Mouse (Mus musculus): ENCODE data around the gene Bcl2. TPM values are rescaled to one million over a fixed set of nuclear protein-coding genes. Genes with fewer than 3 reads are reported as not detected.

Bcl2 gene
- polyA plus RNA-seq, 1 experiment from 2014 or later = 18.4 TPM

GRCm38 (mm10) chr1:106529570-106529969 is 184.5 kb downstream of the Bcl2 start:
- 87% methylated on average over 9 of the region's 9 CpGs for WGBS
- Histone ChIP-seq H3K27me3 (no peaks in the 10 kb centered on the region), H3K4me1 (replicated peaks) (no peaks in the 10 kb centered on the region), H3K9me3 (no peaks in the 10 kb centered on the region), H3K4me2 (no peak overlapping the region), H3K9ac (no peak overlapping the region), H3K27ac (replicated peaks) (no peak overlapping the region), H3K4me3 (no peak overlapping the region), H3K36me3 (no peaks in the 10 kb centered on the region)
- no peak for ATAC-seq (ENCODE audit: low FRiP score, low read depth)

- H3K9me3 ChIP-seq = no peaks in the 10 kb centered on the region
Measured at GRCm38 (mm10) chr1:106527537-106527936, 186.5 kb downstream of the Bcl2 start.

GRCm38 (mm10) chr1:106526751-106527150 is 187.3 kb downstream of the Bcl2 start:
- H3K27me3 ChIP-seq = no peaks in the 10 kb centered on the region
- no peak for ATAC-seq (ENCODE audit: low FRiP score, low read depth)
- no peaks in the 10 kb centered on the region for H3K4me1 ChIP-seq (replicated peaks)
- H3K27ac ChIP-seq (replicated peaks) = no peak overlapping the region
- H3K9ac ChIP-seq = no peak overlapping the region
- no peaks in the 10 kb centered on the region for H3K36me3 ChIP-seq
- WGBS = 76% methylated on average over 7 of the region's 7 CpGs
- no peak overlapping the region for H3K4me2 ChIP-seq
- no peaks in the 10 kb centered on the region for H3K9me3 ChIP-seq
- H3K4me3 ChIP-seq = no peak overlapping the region

More at GRCm38 (mm10) chr1:106527537-106527936, 186.5 kb downstream of the Bcl2 start:
- no peak for ATAC-seq (ENCODE audit: low FRiP score, low read depth)
- Histone ChIP-seq H3K4me1 (replicated peaks) (no peaks in the 10 kb centered on the region), H3K27ac (replicated peaks) (0 out of 2 replicates have a peak overlapping the region, but pooled peaks have one; percentile 31), H3K9ac (no peak overlapping the region), H3K27me3 (no peaks in the 10 kb centered on the region), H3K4me2 (no peak overlapping the region), H3K36me3 (no peaks in the 10 kb centered on the region), H3K4me3 (no peak overlapping the region)
- 37% methylated on average over 1 of the region's 1 CpGs for WGBS

GRCm38 (mm10) chr1:106526112-106526511 is 188.0 kb downstream of the Bcl2 start:
- no peaks in the 10 kb centered on the region for H3K9me3 ChIP-seq
- no peak overlapping the region for H3K4me2 ChIP-seq
- WGBS = 85% methylated on average over 3 of the region's 3 CpGs
- no peak for ATAC-seq (ENCODE audit: low FRiP score, low read depth)
- H3K4me1 ChIP-seq (replicated peaks) = no peaks in the 10 kb centered on the region
- no peak overlapping the region for H3K27ac ChIP-seq (replicated peaks)
- no peaks in the 10 kb centered on the region for H3K36me3 ChIP-seq
- no peaks in the 10 kb centered on the region for H3K27me3 ChIP-seq
- H3K9ac ChIP-seq = no peak overlapping the region
- H3K4me3 ChIP-seq = no peak overlapping the region

GRCm38 (mm10) chr1:106523741-106524140 is 190.3 kb downstream of the Bcl2 start:
- no peak for ATAC-seq (ENCODE audit: low FRiP score, low read depth)
- 89% methylated on average over 6 of the region's 6 CpGs for WGBS
- Histone ChIP-seq H3K27me3 (no peaks in the 10 kb centered on the region), H3K4me2 (no peak overlapping the region), H3K9ac (no peak overlapping the region), H3K4me3 (no peak overlapping the region), H3K36me3 (no peaks in the 10 kb centered on the region), H3K9me3 (no peaks in the 10 kb centered on the region), H3K4me1 (replicated peaks) (no peaks in the 10 kb centered on the region), H3K27ac (replicated peaks) (no peak overlapping the region)

- Histone ChIP-seq H3K27ac (replicated peaks) (no peak overlapping the region), H3K4me3 (no peak overlapping the region), H3K9me3 (no peaks in the 10 kb centered on the region), H3K27me3 (no peaks in the 10 kb centered on the region), H3K4me1 (replicated peaks) (no peaks in the 10 kb centered on the region), H3K4me2 (no peak overlapping the region), H3K36me3 (no peaks in the 10 kb centered on the region), H3K9ac (no peak overlapping the region)
- ATAC-seq (ENCODE audit: low FRiP score, low read depth) = no peak
- 85% methylated on average over 5 of the region's 5 CpGs for WGBS
Measured at GRCm38 (mm10) chr1:106523009-106523408, 191.1 kb downstream of the Bcl2 start.

- H3K9me3 ChIP-seq = no peaks in the 10 kb centered on the region
- no peak for ATAC-seq (ENCODE audit: low FRiP score, low read depth)
- H3K4me2 ChIP-seq = no peak overlapping the region
- H3K36me3 ChIP-seq = no peaks in the 10 kb centered on the region
- no peaks in the 10 kb centered on the region for H3K27me3 ChIP-seq
- H3K4me3 ChIP-seq = no peak overlapping the region
- H3K4me1 ChIP-seq (replicated peaks) = no peaks in the 10 kb centered on the region
- no peak overlapping the region for H3K9ac ChIP-seq
- 91% methylated on average over 6 of the region's 6 CpGs for WGBS
- no peak overlapping the region for H3K27ac ChIP-seq (replicated peaks)
Measured at GRCm38 (mm10) chr1:106517591-106518177, 196.4 kb downstream of the Bcl2 start.

- Histone ChIP-seq H3K27ac (replicated peaks) (no peak overlapping the region), H3K4me1 (replicated peaks) (no peaks in the 10 kb centered on the region), H3K9me3 (no peaks in the 10 kb centered on the region), H3K9ac (no peak overlapping the region), H3K4me2 (no peak overlapping the region), H3K4me3 (no peak overlapping the region), H3K27me3 (no peaks in the 10 kb centered on the region), H3K36me3 (no peaks in the 10 kb centered on the region)
- 97% methylated on average over 1 of the region's 1 CpGs for WGBS
- ATAC-seq (ENCODE audit: low FRiP score, low read depth) = no peak
Measured at GRCm38 (mm10) chr1:106517099-106517498, 197.0 kb downstream of the Bcl2 start.

GRCm38 (mm10) chr1:106515611-106516010 is 198.5 kb downstream of the Bcl2 start:
- no peak overlapping the region for H3K9ac ChIP-seq
- H3K27ac ChIP-seq (replicated peaks) = no peak overlapping the region
- WGBS = 91% methylated on average over 6 of the region's 6 CpGs
- no peaks in the 10 kb centered on the region for H3K27me3 ChIP-seq
- no peaks in the 10 kb centered on the region for H3K36me3 ChIP-seq
- no peak overlapping the region for H3K4me3 ChIP-seq
- ATAC-seq (ENCODE audit: low FRiP score, low read depth) = no peak
- no peak overlapping the region for H3K4me2 ChIP-seq
- H3K9me3 ChIP-seq = no peaks in the 10 kb centered on the region
- H3K4me1 ChIP-seq (replicated peaks) = no peaks in the 10 kb centered on the region

- Histone ChIP-seq H3K27ac (replicated peaks) (no peak overlapping the region), H3K9me3 (no peaks in the 10 kb centered on the region), H3K4me2 (no peak overlapping the region), H3K4me1 (replicated peaks) (no peaks in the 10 kb centered on the region), H3K36me3 (no peaks in the 10 kb centered on the region), H3K27me3 (no peaks in the 10 kb centered on the region), H3K4me3 (no peak overlapping the region), H3K9ac (no peak overlapping the region)
- WGBS = 24% methylated on average over 7 of the region's 7 CpGs
- ATAC-seq (ENCODE audit: low FRiP score, low read depth) = no peak
Measured at GRCm38 (mm10) chr1:106513890-106514643, 200.0 kb downstream of the Bcl2 start.

GRCm38 (mm10) chr1:106513481-106513880 is 200.6 kb downstream of the Bcl2 start:
- no peak for ATAC-seq (ENCODE audit: low FRiP score, low read depth)
- no peaks in the 10 kb centered on the region for H3K4me1 ChIP-seq (replicated peaks)

GRCm38 (mm10) chr1:106511593-106511992 is 202.5 kb downstream of the Bcl2 start:
- WGBS = 23% methylated on average over 6 of the region's 6 CpGs
- Histone ChIP-seq H3K9ac (no peak overlapping the region), H3K27ac (replicated peaks) (no peak overlapping the region), H3K4me2 (no peak overlapping the region), H3K36me3 (no peaks in the 10 kb centered on the region), H3K4me1 (replicated peaks) (no peaks in the 10 kb centered on the region), H3K9me3 (no peaks in the 10 kb centered on the region), H3K4me3 (no peak overlapping the region), H3K27me3 (no peaks in the 10 kb centered on the region)
- peak; percentile 81 for ATAC-seq (ENCODE audit: low FRiP score, low read depth)

More at GRCm38 (mm10) chr1:106513481-106513880, 200.6 kb downstream of the Bcl2 start:
- Histone ChIP-seq H3K27me3 (no peaks in the 10 kb centered on the region), H3K4me2 (no peak overlapping the region), H3K4me3 (no peak overlapping the region), H3K36me3 (no peaks in the 10 kb centered on the region), H3K9ac (no peak overlapping the region), H3K9me3 (no peaks in the 10 kb centered on the region), H3K27ac (replicated peaks) (no peak overlapping the region)
- WGBS = 68% methylated on average over 4 of the region's 4 CpGs

Data from hindbrain, embryonic 15.5 days (tissue).